23 mouse cellular contexts compared by ENCODE assay signal in genomic region chr13:41546531-41546930, GRCm38 (mm10). TPM values are rescaled to one million over a fixed set of nuclear protein-coding genes. Genes with fewer than 3 reads are reported as not detected.
DNase-seq lines count a peak whose midpoint lies in the region; ATAC-seq and TF ChIP-seq lines count a peak whose summit lies in the region.
"Had no signal": no experiment of that assay in that cellular context is flagged by ENCODE, and none has a peak within 500 bp of the region (broad histone marks: within the 10 kb centered on the region; RNA-seq: fewer than 3 reads in every experiment).

No protein-coding gene starts in this region.

- peaks cover 20% of the 10 kb centered on the region; the same call in 1 of the 2 replicates for H3K4me1 ChIP-seq in lung, postnatal 0 days (ENCODE audit: insufficient read depth, low read depth, low read length)
- peaks cover 3 to 44% of the 10 kb centered on the region in 2 experiments; a peak in 3 of 4 replicates for H3K4me1 ChIP-seq in CH12.LX (ENCODE audit: control insufficient read depth in 1 of 2, insufficient read depth in 2 of 2)
- H3K4me1 ChIP-seq: embryonic facial prominence, embryonic 15.5 days; forebrain, embryonic 10.5 days; hindbrain, embryonic 13.5 days had no signal

- H3K36me3 ChIP-seq in lung, postnatal 0 days (ENCODE audit: insufficient read depth, low read length) = no peaks in the 10 kb centered on the region
- no peaks in the 10 kb centered on the region for H3K36me3 ChIP-seq in CH12.LX (replicated peaks in 1 of 2; ENCODE audit: control insufficient read depth in 1 of 2, insufficient read depth in 1 of 2, low read length in 1 of 2)
- H3K36me3 ChIP-seq: embryonic facial prominence, embryonic 15.5 days; forebrain, embryonic 10.5 days; heart, embryonic 10.5 days; hindbrain, embryonic 13.5 days had no signal

- peak overlapping the region; percentile 64 for H3K27ac ChIP-seq in lung, postnatal 0 days (ENCODE audit: low read length)
- H3K27ac ChIP-seq in CH12.LX (ENCODE audit: insufficient read depth, low read depth) = 0 out of 2 replicates have a peak overlapping the region, but pooled peaks have one; percentile 1
- H3K27ac ChIP-seq: embryonic facial prominence, embryonic 15.5 days; forebrain, embryonic 10.5 days; heart, embryonic 10.5 days; hindbrain, embryonic 13.5 days; hindbrain, postnatal 0 days had no signal

- no peak overlapping the region for H3K9ac ChIP-seq in lung, postnatal 0 days (replicated peaks; ENCODE audit: low read depth)
- no peak overlapping the region for H3K9ac ChIP-seq in CH12.LX (ENCODE audit: insufficient read depth, low read depth)
- H3K9ac ChIP-seq: embryonic facial prominence, embryonic 15.5 days; hindbrain, embryonic 13.5 days had no signal

- no peaks in the 10 kb centered on the region for H3K9me3 ChIP-seq in lung, postnatal 0 days (ENCODE audit: low read length)
- H3K9me3 ChIP-seq in CH12.LX (replicated peaks; ENCODE audit: low read length) = no peaks in the 10 kb centered on the region
- H3K9me3 ChIP-seq: embryonic facial prominence, embryonic 15.5 days; forebrain, embryonic 10.5 days; heart, embryonic 10.5 days; hindbrain, embryonic 13.5 days had no signal

- TF ChIP-seq RAD21 in CH12.LX (IDR thresholded peaks at IDR 0.05; ENCODE audit: low read depth, low read length) = no peak

- H3K27me3 ChIP-seq in lung, postnatal 0 days (replicated peaks; ENCODE audit: insufficient read depth, low read length) = no peaks in the 10 kb centered on the region
- H3K27me3 ChIP-seq in CH12.LX (replicated peaks) = no peaks in the 10 kb centered on the region
- H3K27me3 ChIP-seq: embryonic facial prominence, embryonic 15.5 days; hindbrain, embryonic 13.5 days; Patski had no signal

- TF ChIP-seq CTCF in lung, postnatal 0 days (IDR thresholded peaks at IDR 0.05) = no peak
- TF ChIP-seq CTCF in CH12.LX (conservative IDR thresholded peaks at IDR 0.05 in 1 of 2, IDR thresholded peaks at IDR 0.05 in 1 of 2; ENCODE audit: low read depth in 2 of 2, low read length in 2 of 2) = no peak

- WGBS in lung, postnatal 0 days = 63% methylated on average over 9 of the region's 9 CpGs

- no peaks in the 10 kb centered on the region for H3K79me2 ChIP-seq in CH12.LX (replicated peaks; ENCODE audit: control insufficient read depth, extremely low read depth, insufficient read depth, poor library complexity, severe bottlenecking)

- no peak overlapping the region for H3K4me3 ChIP-seq in lung, postnatal 0 days (ENCODE audit: low read depth, low read length)
- peak overlapping the region in 1 of 3 experiments; percentile 44 for H3K4me3 ChIP-seq in CH12.LX (replicated peaks in 1 of 3; ENCODE audit: low read depth in 2 of 3, low read length in 2 of 3, poor library complexity in 1 of 3)
- H3K4me3 ChIP-seq: embryonic facial prominence, embryonic 15.5 days; erythroblast, embryonic 14.5 days; forebrain, embryonic 10.5 days; heart, embryonic 10.5 days; hindbrain, embryonic 13.5 days had no signal

- dilution Hi-C loops in CH12.LX (cut with MboI; ENCODE audit: extremely low pct_ligation_motif_present, extremely low pct_unique_long_range_greater_than_20kb, low sequenced_read_pairs) = no loop called here

- no peak for TF ChIP-seq EP300 in lung, postnatal 0 days (IDR thresholded peaks at IDR 0.05)
- no peak for TF ChIP-seq EP300 in CH12.LX (IDR thresholded peaks at IDR 0.05; ENCODE audit: low read length)

- no peak for TF ChIP-seq POLR2A in CH12.LX (IDR thresholded peaks at IDR 0.05; ENCODE audit: low read depth, low read length)

- in situ Hi-C loops in CH12.LX (cut with MboI; ENCODE audit: low pct_ligation_motif_present, low pct_unique_long_range_greater_than_20kb, low sequenced_read_pairs) = no loop called here

- intact Hi-C loops in heart, postnatal 25 days (cut with DNase I) = no loop called here

- no peak overlapping the region for H3K4me2 ChIP-seq in lung, postnatal 0 days (replicated peaks; ENCODE audit: low read depth, low read length)
- peak overlapping the region; percentile 3; the same call in 1 of the 2 replicates for H3K4me2 ChIP-seq in CH12.LX (ENCODE audit: insufficient read depth, low read depth, poor library complexity, severe bottlenecking)
- H3K4me2 ChIP-seq: embryonic facial prominence, embryonic 15.5 days; hindbrain, embryonic 13.5 days had no signal

- DNase-seq in lung, postnatal 0 days (ENCODE audit: low spot score) = no peak
- no peak for DNase-seq in lung, postnatal 25 days (ENCODE audit: low spot score)
- DNase-seq in 416B (ENCODE audit: low read depth) (peak; percentile 19), CH12.LX (ENCODE audit: extremely low read depth) (peak; percentile 78)
- DNase-seq in heart, postnatal 25 days (ENCODE audit: low spot score) = no peak
- DNase-seq: adrenal gland, adult 8-10 months; adrenal gland, postnatal 36 days; cerebellum, adult 2 months; cerebellum, postnatal 14 days; embryo, embryonic 11 days; heart, adult 18-20 months; heart, postnatal 10 days had no signal

- ATAC-seq in lung, postnatal 0 days = no peak
- ATAC-seq in neutrophil, adult 5-6 weeks (ENCODE audit: extremely low read depth, insufficient number of reproducible peaks, low FRiP score, poor library complexity, severe bottlenecking) = peak; percentile 65; the same call in 1 of the 2 replicates
- no peak for ATAC-seq in monocyte, adult 5-6 weeks (replicated peaks; ENCODE audit: insufficient number of reproducible peaks, low FRiP score, low TSS enrichment, poor library complexity, severe bottlenecking)
- ATAC-seq: CD4-positive, CD25-positive, alpha-beta regulatory T cell, adult 4 months; forebrain, embryonic 14.5 days; hindbrain, postnatal 0 days had no signal

TF ChIP-seq in CH12.LX, 34 proteins besides CTCF, POLR2A, EP300 and RAD21:
- TF ChIP-seq HCFC1 (IDR thresholded peaks at IDR 0.05; ENCODE audit: low read depth, low read length) = peak; percentile 21; the same call in 1 of the 2 replicates
- TF ChIP-seq TBP (conservative IDR thresholded peaks at IDR 0.05; ENCODE audit: low read depth, low read length) = 0 out of 2 replicates have a peak, but pooled peaks have one; percentile 34
- no peak for TF ChIP-seq ZC3H11A (IDR thresholded peaks at IDR 0.05; ENCODE audit: low read depth, low read length)
- 0 out of 2 replicates have a peak, but pooled peaks have one; percentile 46 for TF ChIP-seq ELF1 (IDR thresholded peaks at IDR 0.05; ENCODE audit: low read depth, low read length)
- no peak for TF ChIP-seq KAT2A (IDR thresholded peaks at IDR 0.05; ENCODE audit: insufficient replicate concordance, low read length)

RNA-seq across cellular contexts. Expression of gene Tmem170b, which starts 59.2 kb away (rescaled TPM):
- polyA plus RNA-seq in lung, postnatal 0 days (2015; fragmentation: Nextera tagmentation; extraction: Ambion mirVana) = 11.6 and 12.1 TPM in 2 replicates
- 5.0 and 5.4 TPM in 2 replicates for total RNA-seq in CH12.LX (2012; rRNA removed)
- total RNA-seq in CH12.LX (2014; rRNA removed) = 4.9 and 5.5 TPM in 2 replicates
- 5.2 and 5.9 TPM in 2 replicates for polyA plus RNA-seq in CH12.LX (2012; ENCODE audit: insufficient read length, low read depth)
- 21.0 and 22.5 TPM in 2 replicates for total RNA-seq in neutrophil, adult 5-6 weeks (2017)
- total RNA-seq in monocyte, adult 5-6 weeks (2017) = 17.6 to 20.1 TPM (median 18.7 TPM) in 3 replicates
- 10 to 100 TPM; 20.4 to 21.5 TPM for total RNA-seq in heart, postnatal 25 days (2021)

RNA-seq across cellular contexts. Expression of gene Nedd9, which starts 59.4 kb away (rescaled TPM):
- 79.1 and 79.3 TPM in 2 replicates for polyA plus RNA-seq in lung, postnatal 0 days (2015; fragmentation: Nextera tagmentation; extraction: Ambion mirVana)
- total RNA-seq in CH12.LX (2012; rRNA removed) (42.5 and 46.5 TPM in 2 replicates), CH12.LX (2014; rRNA removed) (44.6 and 48.7 TPM in 2 replicates)
- 41.3 and 54.1 TPM in 2 replicates for polyA plus RNA-seq in CH12.LX (2012; ENCODE audit: insufficient read length, low read depth)
- total RNA-seq in neutrophil, adult 5-6 weeks (2017) = 234 and 288 TPM in 2 replicates
- 272 to 357 TPM (median 343 TPM) in 3 replicates for total RNA-seq in monocyte, adult 5-6 weeks (2017)
- 10 to 100 TPM; 23.3 to 28.2 TPM for total RNA-seq in heart, postnatal 25 days (2021)
- polyA plus RNA-seq: erythroblast, embryonic 14.5 days had no signal

Comparison
In these comparisons a context has a peak if more than half of its experiments do, and no peak if none do; other contexts are left out.
1. DNase-seq: peak in 416B (single experiment) and CH12.LX (single experiment); none in lung, postnatal 0 days (single experiment), lung, postnatal 25 days (single experiment) and heart, postnatal 25 days (single experiment).